Mouse (Mus musculus) kidney, postnatal 10 days (tissue): ENCODE data around the gene Nup62.

Experiments
- DNase-seq: peaks from one replicate; pipeline ENCODE4 v3.0.0; 2021; ENCODE audit warnings: mixed read lengths

Gene Nup62

GRCm38 (mm10) chr7:44815721-44816469 is at the start of gene Nup62, which contains the start of gene Il4i1:
TSS of gene Nup62 (plus strand) at chr7:44816088.
TSS of gene Il4i1 (plus strand) at chr7:44816387.
- DNase-seq, result peak; percentile 100

DNA sequence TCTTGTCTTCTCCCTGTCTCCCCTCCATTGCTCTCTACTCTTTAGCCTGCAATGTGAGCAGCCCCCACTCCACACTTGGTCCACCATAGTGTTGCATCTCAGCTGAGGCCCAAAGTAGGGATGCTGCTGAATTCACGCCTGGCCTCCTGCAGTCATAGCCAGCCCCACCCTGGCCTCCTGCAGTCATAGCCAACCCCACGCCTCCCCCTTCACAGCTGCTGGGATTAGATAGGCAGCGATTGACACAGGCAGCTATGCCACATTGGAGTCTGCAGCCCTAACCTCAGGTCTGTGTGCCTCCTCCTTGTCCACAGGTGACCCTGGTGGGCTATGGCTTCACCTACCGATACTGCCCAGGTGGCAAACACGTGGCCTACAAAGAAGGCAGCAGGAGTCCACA is 47.8 kb upstream of the Nup62 start:
- DNase-seq, result no peak

- peak; percentile 92 for DNase-seq
Measured at GRCm38 (mm10) chr7:44770046-44770578, 45.8 kb upstream of the Nup62 start.

- no peak for DNase-seq
Measured at GRCm38 (mm10) chr7:44772591-44773204, 43.2 kb upstream of the Nup62 start.

DNA sequence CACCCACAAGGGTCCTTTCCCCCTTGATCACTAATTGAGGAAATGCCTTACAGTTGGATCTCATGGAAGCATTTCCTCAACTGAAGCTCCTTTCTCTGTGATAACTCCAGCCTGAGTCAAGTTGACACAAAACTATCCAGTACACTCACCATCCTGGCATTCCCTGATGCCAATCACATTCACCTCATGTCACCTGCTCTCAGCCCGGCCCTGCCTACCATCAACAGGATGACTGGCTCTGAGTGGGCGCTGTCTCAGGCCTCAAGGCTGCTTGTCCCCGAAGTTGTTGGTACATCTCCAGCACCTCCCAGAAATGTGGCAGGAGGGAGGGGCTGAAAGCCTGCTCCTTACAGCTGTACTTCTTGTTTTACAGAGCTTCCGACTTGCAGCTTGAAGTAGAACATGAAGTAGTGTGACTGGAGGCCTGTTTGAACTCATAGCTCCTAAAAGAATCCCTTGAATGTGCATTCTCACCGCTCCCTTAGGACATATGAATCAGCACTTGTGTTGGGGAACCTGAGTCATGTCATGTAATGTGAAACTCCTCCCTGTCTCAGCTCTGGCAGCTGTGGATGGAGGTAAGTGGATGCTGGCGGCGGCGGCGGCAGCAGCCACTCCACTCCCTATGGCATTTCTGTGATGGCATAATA is 38.9 kb upstream of the Nup62 start:
- no peak for DNase-seq

GRCm38 (mm10) chr7:44780101-44780500 is 35.8 kb upstream of the Nup62 start:
- no peak for DNase-seq

GRCm38 (mm10) chr7:44789531-44789930 is 26.4 kb upstream of the Nup62 start:
- peak; percentile 1 for DNase-seq

DNA sequence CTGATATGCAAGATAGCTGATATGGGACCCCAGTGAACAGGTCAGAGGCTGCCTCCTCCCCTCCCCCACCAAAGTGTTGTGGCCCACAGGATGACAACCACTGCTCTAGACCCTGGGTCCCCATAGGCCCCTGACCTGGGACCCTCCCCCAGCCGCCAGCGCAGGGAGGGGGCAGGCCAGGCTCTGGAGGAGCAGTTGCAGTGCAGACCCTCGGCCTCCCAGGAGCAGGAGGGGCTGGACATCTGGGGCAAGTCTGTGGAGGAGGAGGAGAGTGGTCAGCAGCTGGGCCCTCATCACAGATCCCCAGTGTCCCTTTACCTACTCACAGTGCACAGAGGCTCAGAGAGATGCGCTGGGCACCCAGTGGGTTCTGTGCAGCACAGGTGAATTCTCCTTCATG is 25.8 kb upstream of the Nup62 start:
- DNase-seq, result peak; percentile 3

DNA sequence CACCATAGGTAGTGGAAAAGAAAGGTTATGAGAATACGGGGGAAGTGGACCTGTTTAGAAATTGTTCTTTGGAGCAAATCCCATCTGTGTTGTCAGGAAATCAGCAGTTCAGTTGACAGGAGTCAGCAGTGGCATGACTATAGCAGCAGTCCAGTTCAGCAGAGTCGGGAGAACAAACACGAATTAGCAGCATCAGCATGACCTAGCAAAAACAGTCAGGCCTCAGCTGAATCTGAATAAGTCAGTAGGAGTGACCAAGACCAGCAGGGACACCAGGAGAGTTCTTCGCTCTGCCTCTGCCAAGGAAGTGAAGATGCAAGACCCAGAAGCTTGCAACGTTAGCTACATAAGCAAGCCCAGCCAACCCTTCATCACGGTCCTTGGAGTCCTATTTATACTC is 23.1 kb upstream of the Nup62 start:
- DNase-seq, result peak; percentile 1

GRCm38 (mm10) chr7:44808927-44809326 is 7.0 kb upstream of the Nup62 start:
- no peak for DNase-seq

DNA sequence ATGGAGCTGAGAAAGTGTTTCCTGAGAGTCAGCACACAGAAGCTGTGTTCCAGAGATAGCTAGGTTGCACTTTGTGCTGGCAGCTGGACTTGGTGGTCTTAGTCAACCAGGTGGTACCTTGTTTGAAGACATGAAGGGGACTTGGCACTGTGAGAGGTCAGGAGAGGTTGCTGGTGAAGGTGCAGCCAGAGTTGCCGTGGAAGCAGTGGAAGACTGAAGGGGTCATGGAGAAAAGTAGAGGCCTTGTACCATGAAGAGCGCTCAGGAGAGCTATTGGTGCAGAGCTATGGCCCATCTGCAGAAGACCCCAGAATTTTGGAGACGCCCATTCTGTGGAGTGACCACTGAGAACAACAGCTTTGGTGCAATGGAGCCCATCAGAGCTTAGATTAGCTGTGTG is 6.4 kb upstream of the Nup62 start:
- peak; percentile 2 for DNase-seq

DNA sequence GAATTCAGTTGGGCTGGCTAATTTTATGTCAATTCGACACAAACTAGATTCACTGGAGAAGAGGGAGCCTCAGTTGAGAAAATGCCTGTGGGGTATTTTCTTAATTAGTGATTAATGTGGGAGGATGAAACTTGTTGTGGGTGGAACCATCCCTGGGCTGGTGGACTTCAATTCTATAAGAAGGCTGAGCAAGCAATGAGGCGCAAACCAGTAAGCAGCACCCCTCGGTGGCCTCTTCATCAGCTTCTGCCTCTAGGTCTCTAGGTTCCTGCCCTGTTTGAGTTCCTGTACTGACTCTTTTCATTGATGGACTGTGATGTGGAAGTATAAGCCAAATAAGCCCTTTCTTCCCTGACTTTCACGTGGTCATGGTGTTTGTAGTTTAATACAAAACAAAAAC is 5.5 kb upstream of the Nup62 start:
- DNase-seq, result peak; percentile 2

- DNase-seq, result peak; percentile 3
Measured at GRCm38 (mm10) chr7:44810819-44811557, 4.9 kb upstream of the Nup62 start.

GRCm38 (mm10) chr7:44812651-44813325 is 3.1 kb upstream of the Nup62 start:
- DNase-seq, result peak; percentile 8

DNA sequence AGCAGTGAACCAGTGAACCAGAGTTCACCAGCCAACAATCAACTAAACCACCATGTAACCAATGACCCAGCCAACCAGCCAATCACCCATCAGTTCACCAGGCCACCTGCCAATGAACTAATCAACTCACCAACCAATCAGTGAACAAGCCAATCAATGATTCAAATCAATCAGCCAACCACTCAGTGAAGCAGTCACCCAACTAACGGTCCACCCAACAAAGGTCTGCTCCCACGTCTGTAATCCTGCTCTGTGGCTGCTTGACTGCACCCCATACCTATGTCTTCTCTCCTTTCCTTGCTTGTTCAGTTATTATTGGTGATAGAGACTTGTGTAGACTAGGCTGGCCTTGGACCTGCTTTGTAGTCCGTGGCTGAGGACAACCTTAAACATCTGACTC is 1.9 kb upstream of the Nup62 start:
- peak; percentile 2 for DNase-seq

DNA sequence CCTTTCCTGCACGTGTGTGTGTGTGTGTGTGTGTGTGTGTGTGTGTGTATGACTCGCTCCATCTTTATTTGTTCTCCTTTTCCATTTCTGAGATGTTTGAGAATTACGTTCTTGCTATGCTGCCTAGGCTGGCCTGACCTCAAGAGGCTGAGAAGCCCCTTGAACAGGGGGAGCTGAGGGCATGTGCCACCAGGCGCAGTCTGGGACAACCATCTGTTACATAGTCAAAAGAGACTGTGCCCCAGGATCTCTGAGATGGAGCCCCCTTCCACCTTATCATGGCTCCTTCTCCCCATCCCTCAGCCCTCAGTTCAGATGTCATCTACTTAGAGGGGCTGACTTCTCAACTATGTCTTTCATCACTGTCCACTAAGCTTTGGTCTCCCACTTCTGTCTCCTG is 1.5 kb upstream of the Nup62 start:
- peak; percentile 5 for DNase-seq

DNA sequence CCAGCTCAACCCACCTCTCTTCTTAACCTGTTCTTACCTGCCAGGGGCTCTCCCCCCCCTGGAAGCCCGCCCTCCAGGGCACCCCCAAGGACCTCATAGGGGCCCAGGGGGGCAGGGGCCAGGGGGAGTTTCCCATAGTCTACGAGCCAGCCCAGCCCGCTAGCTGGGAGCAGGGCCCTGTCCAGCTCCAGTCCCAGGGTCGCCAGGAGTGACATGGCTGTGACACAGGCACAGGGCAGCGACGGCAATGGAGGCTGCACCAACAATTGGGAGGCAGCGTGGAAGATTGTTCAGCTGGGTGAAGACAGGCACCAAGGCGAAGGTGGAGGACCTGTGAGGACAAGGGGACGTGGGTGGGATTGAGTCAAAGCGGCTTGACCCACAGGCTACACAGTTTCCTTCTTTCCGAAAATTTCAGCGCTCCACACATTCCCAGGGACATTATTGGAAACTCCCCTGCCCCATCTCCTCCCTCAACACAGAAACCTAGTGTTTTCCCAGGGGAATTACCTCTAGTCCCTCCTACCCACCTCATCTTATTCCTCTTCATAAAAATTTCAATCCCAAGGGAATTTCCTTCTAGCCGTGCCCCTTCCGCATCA is 835 bp upstream of the Nup62 start:
- DNase-seq, result peak; percentile 45

DNA sequence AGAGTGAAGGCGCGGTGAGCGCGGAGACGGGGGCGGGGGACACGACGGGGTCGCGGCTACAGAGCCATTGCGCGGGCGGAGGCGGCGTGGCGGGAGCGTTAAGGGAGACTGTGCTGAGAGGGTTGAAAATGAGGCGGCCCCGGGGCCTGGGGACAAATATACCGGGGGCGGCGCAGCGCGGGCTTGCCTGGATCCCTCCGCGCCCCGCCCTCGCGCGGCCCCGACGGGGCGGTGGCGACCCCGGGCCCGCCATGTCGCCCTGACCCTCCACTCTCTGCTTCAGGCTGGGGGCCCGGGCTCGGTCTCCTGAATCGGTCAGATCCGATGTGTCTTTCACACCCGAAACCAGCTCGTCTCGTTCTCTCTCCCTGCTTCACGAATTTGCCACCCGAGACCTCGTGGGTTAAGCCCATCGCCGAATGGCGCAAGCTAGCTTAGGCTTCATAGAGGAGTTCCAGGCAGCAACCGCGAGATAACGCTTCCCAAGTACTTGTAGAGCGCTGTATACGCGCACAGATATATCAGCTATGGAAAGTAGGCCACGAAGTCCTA is 658 bp downstream of the Nup62 start, which contains the start of gene Atf5:
Gene Atf5 (minus strand): TSS at position 189 of the 552 bp plus-strand sequence.
- no peak for DNase-seq

GRCm38 (mm10) chr7:44817441-44817840 is 1.6 kb downstream of the Nup62 start:
- no peak for DNase-seq

DNA sequence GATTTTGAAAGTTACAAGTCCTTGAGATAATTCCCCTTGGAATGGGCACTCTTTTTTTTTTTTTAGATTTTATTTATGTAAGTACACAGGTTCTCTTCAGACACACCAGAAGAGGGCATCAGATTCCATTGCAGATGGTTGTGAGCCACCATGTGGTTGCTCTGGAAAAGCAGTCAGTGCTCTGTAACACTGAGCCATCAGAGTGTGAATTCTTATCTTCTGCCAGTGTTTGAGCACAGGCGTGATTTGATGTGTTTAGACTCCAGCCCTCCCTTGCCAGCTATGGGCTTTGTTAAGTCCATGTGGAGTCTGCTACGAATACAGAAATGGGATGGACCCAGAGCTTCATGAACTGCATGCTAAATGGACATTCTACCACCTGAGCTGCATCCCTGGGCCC is 2.3 kb downstream of the Nup62 start:
- peak; percentile 4 for DNase-seq

GRCm38 (mm10) chr7:44818751-44819235 is 2.9 kb downstream of the Nup62 start:
- peak; percentile 61 for DNase-seq
